Mouse (Mus musculus) liver, adult 2 months (tissue): ENCODE measurements at regions not wholly inside any gene's neighbourhood (a gene's known extent, or its start where the extent isn't known, plus 50 kb on each side); places are given as distances from the start of the nearest gene placed in this dataset.
A peak's percentile ranks its signal among the peaks of the same experiment; 100 is the strongest.

Experiments
- DNase-seq: peaks from one replicate; pipeline ENCODE4 v3.0.0-alpha.2; 2011; ENCODE audit warnings: low read depth, low spot score; ENCODE audit errors: extremely low read depth
- H3K27ac ChIP-seq: fragments of 200-500 bp; replicated peaks from 2 replicates; pipeline ENCODE4 v1.5.1; 2012; ENCODE audit warnings: low read depth, mild to moderate bottlenecking, control low read depth, inconsistent platforms, low read length; ENCODE audit not compliant: insufficient read depth
- H3K27me3 ChIP-seq: fragments of 200-500 bp; 2 replicates; pipeline ENCODE4 v1.6.1; 2012; ENCODE audit warnings: mild to moderate bottlenecking, moderate library complexity, low read length, inconsistent platforms; ENCODE audit not compliant: control insufficient read depth, insufficient read depth
- H3K36me3 ChIP-seq: fragments of 200-500 bp; 2 replicates; pipeline ENCODE4 v1.6.1; 2012; ENCODE audit warnings: low read length, inconsistent platforms; ENCODE audit not compliant: control insufficient read depth, insufficient read depth
- H3K4me1 ChIP-seq: fragments of 200-500 bp; 2 replicates; pipeline ENCODE4 v1.6.1; 2011; ENCODE audit warnings: low read length; ENCODE audit not compliant: control insufficient read depth, insufficient read depth
- H3K4me3 ChIP-seq: fragments of 200-500 bp; 2 replicates; pipeline ENCODE4 v1.5.1; 2011; ENCODE audit warnings: low read depth, mild to moderate bottlenecking, control low read depth, low read length, moderate library complexity; ENCODE audit not compliant: insufficient read depth
- H3K79me2 ChIP-seq: fragments of 200-500 bp; 2 replicates; pipeline ENCODE4 v1.6.1; 2012; ENCODE audit warnings: inconsistent platforms, mild to moderate bottlenecking, low read length, moderate library complexity; ENCODE audit not compliant: control insufficient read depth, insufficient read depth
- H3K9ac ChIP-seq: fragments of 200-500 bp; 2 replicates; pipeline ENCODE4 v1.6.1; 2012; ENCODE audit warnings: low read depth, mild to moderate bottlenecking, control low read depth, inconsistent platforms, low read length
- CTCF ChIP-seq: fragments of 200-500 bp; IDR thresholded peaks from 2 replicates; pipeline ENCODE4 v1.5.1; 2011; ENCODE audit warnings: low read depth, low read length, control low read depth
- POLR2A ChIP-seq: fragments of 200-500 bp; IDR thresholded peaks from 2 replicates; pipeline ENCODE4 v1.6.1; 2011; ENCODE audit warnings: low read length, control low read depth; ENCODE audit not compliant: insufficient read depth; ENCODE audit errors: extremely low read depth
- WGBS: fragments of 180-500 bp; shearing (Covaris S2); methylation state at CpG from one replicate; pipeline ENCODE4 v1.1.7; 2018; 5-methylcytosine and 5-hydroxymethylcytosine counted together

DNA sequence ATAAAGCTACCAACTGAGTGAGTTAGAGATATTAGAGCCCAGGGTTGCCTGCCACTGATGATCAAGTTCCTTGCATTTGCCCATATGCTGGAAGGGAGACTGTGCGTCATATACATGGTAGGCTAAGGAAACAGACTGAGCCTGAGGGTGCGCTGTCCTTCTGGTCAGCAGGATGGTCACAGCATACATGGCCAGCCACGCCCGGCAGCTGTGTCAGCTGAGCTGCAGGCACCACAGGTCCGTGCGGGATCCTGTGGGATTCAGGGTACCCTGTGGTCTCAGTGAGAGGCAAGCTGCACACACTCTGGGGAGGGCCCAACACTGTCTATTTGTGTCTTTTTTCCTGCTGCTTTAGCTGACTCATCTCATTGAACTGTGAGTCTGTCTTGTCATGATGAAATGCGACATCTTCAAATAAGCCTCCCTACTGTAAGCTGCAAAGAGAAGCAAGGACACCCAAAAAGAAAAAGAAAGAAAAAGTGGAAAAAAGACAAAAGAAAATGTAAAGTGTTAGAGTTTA, 131.3 kb upstream of the Fmo9 start:
- Histone ChIP-seq H3K4me3 (no peak overlapping the region), H3K36me3 (no peaks in the 10 kb centered on the region), H3K4me1 (no peaks in the 10 kb centered on the region), H3K9ac (no peak overlapping the region), H3K27me3 (no peaks in the 10 kb centered on the region), H3K27ac (no peak overlapping the region), H3K79me2 (no peaks in the 10 kb centered on the region)
- DNase-seq: no peak
- 83% methylated on average over 7 of the region's 7 CpGs for WGBS
- no peak for TF ChIP-seq CTCF
- TF ChIP-seq POLR2A: no peak

DNA sequence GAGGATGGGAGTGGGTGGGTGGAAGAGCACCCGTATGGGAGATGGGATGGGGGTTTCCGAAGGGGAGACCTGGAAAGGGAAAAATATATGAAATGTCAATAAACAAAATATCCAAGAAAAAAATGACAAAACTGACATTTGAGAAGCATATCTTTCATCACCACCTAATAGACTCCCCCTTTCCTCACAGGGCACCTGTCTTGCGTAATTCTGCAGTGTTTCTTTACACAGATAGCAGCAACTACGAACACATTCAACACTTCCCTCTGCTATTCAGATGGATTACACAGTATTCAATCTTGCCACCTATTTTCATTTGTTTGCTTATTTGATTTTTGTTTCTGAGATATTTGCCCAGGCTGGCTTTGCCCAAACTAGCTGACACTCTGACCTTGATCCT, 136.3 kb upstream of the Fmo9 start:
- 66% methylated on average over 4 of the region's 4 CpGs for WGBS
- H3K27ac ChIP-seq: no peak overlapping the region
- no peak for DNase-seq

DNA sequence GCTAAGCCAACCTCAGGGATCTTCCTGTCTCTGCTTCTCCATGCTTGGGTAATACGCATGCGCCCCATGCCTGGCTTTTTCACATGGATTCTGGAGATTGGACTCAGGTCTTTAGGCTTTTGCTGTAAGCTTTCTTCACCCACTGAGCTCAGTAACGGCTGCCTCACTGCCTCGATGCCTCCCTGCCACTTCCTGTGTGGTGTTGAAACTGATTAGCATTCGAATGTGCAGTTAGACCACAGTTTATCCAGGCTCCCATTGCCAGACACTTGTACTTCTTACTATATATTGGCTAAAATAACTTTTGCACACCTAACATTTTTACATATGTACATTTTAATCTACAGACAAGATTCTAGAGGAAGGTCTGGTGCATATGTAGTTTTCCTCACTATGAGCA, 137.0 kb upstream of the Fmo9 start:
- no peak overlapping the region for H3K9ac ChIP-seq
- H3K4me3 ChIP-seq: no peak overlapping the region
- WGBS: 72% methylated on average over 5 of the region's 5 CpGs
- DNase-seq: no peak
- no peaks in the 10 kb centered on the region for H3K36me3 ChIP-seq
- TF ChIP-seq POLR2A (no peak), CTCF (no peak)
- no peaks in the 10 kb centered on the region for H3K4me1 ChIP-seq
- H3K79me2 ChIP-seq: no peaks in the 10 kb centered on the region
- H3K27me3 ChIP-seq: no peaks in the 10 kb centered on the region
- H3K27ac ChIP-seq: no peak overlapping the region

More for the DNA sequence above, 136.3 kb upstream of the Fmo9 start:
- no peak overlapping the region for H3K9ac ChIP-seq
- no peaks in the 10 kb centered on the region for H3K27me3 ChIP-seq
- TF ChIP-seq POLR2A (no peak), CTCF (no peak)
- no peaks in the 10 kb centered on the region for H3K36me3 ChIP-seq
- no peaks in the 10 kb centered on the region for H3K4me1 ChIP-seq
- no peak overlapping the region for H3K4me3 ChIP-seq
- no peaks in the 10 kb centered on the region for H3K79me2 ChIP-seq

DNA sequence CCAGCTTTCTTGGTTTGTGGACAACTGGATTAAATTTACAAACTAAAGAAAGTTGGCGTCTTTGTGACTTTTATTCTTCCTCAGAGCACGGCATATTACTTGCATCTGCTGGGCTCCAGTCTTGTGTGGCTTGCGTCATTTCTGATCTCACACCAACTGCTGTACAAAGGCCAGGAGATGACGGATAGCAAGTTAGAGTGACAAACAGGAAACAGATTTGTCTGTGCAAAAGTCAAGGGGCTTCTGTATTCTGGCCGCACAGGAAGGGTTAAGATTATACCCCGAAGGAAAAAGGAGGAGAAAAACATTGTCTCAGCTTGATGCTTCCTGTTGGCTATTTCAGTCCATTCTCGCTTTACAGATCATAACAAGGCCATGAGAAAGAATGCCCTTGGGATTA, 137.8 kb upstream of the Fmo9 start:
- Histone ChIP-seq H3K4me3 (no peak overlapping the region), H3K9ac (no peak overlapping the region), H3K79me2 (no peaks in the 10 kb centered on the region), H3K27me3 (no peaks in the 10 kb centered on the region), H3K36me3 (no peaks in the 10 kb centered on the region), H3K27ac (no peak overlapping the region), H3K4me1 (no peaks in the 10 kb centered on the region)
- 62% methylated on average over 7 of the region's 7 CpGs for WGBS
- TF ChIP-seq POLR2A (no peak), CTCF (no peak)
- no peak for DNase-seq

DNA sequence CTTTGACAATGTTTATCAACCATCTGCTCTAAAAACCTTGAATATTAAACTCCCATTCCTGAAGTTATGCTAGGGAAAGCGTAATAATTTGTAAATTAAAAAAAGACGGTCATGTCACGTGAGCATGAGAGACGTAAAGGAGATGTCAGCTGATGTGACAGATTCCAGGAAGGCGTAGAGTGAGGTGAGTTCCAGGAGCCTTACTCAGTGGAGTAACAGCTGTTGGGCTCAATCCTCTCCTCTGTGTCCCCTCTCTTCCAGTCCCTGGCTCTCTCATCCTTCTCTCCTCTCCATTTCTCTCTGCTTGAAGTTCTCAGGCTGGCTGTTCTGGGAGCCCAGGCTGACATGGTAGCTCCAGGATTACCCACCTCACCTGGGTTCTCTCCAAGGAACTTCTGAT, 138.4 kb upstream of the Fmo9 start:
- DNase-seq: no peak
- WGBS: 90% methylated on average over 5 of the region's 5 CpGs

DNA sequence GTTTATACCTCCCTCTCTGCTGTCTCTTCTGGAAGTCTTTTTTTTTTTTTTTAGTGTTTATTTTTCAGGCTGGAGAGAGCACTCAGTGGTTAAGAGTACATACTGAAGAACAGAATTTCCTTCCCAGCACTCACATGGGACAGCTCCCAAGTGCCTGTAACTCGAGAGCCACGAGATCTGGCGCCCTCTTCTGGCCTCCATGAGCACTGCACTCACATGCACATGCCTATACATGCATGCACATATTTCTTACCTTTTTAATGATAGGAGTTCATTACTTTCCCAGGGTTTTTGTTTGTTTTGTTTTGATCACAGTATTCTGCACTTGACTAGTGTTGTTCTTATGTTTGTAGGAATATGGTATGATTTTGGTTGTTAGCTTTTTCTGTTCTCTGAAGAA, 139.5 kb upstream of the Fmo9 start:
- no peak for DNase-seq
- H3K27ac ChIP-seq: no peak overlapping the region
- H3K4me1 ChIP-seq: no peaks in the 10 kb centered on the region
- no peak for TF ChIP-seq POLR2A
- peak; percentile 39; the same call in 1 of the 2 replicates for TF ChIP-seq CTCF
- no peak overlapping the region for H3K9ac ChIP-seq
- no peak overlapping the region for H3K4me3 ChIP-seq
- 34% methylated on average over 3 of the region's 3 CpGs for WGBS
- H3K36me3 ChIP-seq: no peaks in the 10 kb centered on the region
- H3K79me2 ChIP-seq: no peaks in the 10 kb centered on the region
- H3K27me3 ChIP-seq: no peaks in the 10 kb centered on the region

More for the DNA sequence above, 138.4 kb upstream of the Fmo9 start:
- H3K27me3 ChIP-seq: no peaks in the 10 kb centered on the region
- H3K36me3 ChIP-seq: no peaks in the 10 kb centered on the region
- no peaks in the 10 kb centered on the region for H3K4me1 ChIP-seq
- no peaks in the 10 kb centered on the region for H3K79me2 ChIP-seq
- no peak overlapping the region for H3K4me3 ChIP-seq
- TF ChIP-seq POLR2A (no peak), CTCF (no peak)
- H3K27ac ChIP-seq: no peak overlapping the region
- H3K9ac ChIP-seq: no peak overlapping the region
